Mouse (Mus musculus) ovary, postnatal 36 days (tissue): ENCODE results near the gene Selenom.

ENCODE experiments used
- DNase-seq: peaks from one replicate; pipeline ENCODE4 v3.0.0; 2022; ENCODE audit warnings: low spot score, mixed read lengths

The Selenom gene

GRCm38 (mm10) chr11:3514529-3515054 lies at the start of gene Selenom:
Gene Selenom, plus strand, starts transcription at chr11:3514684.
- DNase-seq = peak; percentile 85

GRCm38 (mm10) chr11:3471448-3471850 lies 43.0 kb upstream of the Selenom start:
- no peak for DNase-seq

- DNase-seq = peak; percentile 81
These were observed 42.0 kb upstream of the Selenom start for GRCm38 (mm10) chr11:3472484-3472883.

GRCm38 (mm10) chr11:3474480-3475115 lies 39.9 kb upstream of the Selenom start:
- DNase-seq = no peak

- DNase-seq = no peak
These were observed 39.0 kb upstream of the Selenom start for GRCm38 (mm10) chr11:3475489-3475888.

- DNase-seq = no peak
These were observed 30.4 kb upstream of the Selenom start for GRCm38 (mm10) chr11:3483980-3484642.

GRCm38 (mm10) chr11:3486349-3486748 lies 28.1 kb upstream of the Selenom start:
- no peak for DNase-seq

GRCm38 (mm10) chr11:3487952-3488570 lies 26.4 kb upstream of the Selenom start, which contains the start of gene Pla2g3:
Gene Pla2g3, plus strand, starts transcription at chr11:3488284.
- DNase-seq = no peak

GRCm38 (mm10) chr11:3489036-3489435 lies 25.4 kb upstream of the Selenom start:
- no peak for DNase-seq

- no peak for DNase-seq
These were observed 21.7 kb upstream of the Selenom start for GRCm38 (mm10) chr11:3492748-3493147.

- DNase-seq = no peak
These were observed 19.6 kb upstream of the Selenom start for GRCm38 (mm10) chr11:3494857-3495256.

- no peak for DNase-seq
These were observed 19.0 kb upstream of the Selenom start for GRCm38 (mm10) chr11:3495496-3495895.

GRCm38 (mm10) chr11:3496756-3497155 lies 17.7 kb upstream of the Selenom start:
- no peak for DNase-seq

GRCm38 (mm10) chr11:3497296-3497695 lies 17.2 kb upstream of the Selenom start:
- no peak for DNase-seq

- no peak for DNase-seq
These were observed 12.4 kb upstream of the Selenom start for GRCm38 (mm10) chr11:3502057-3502456.

- DNase-seq = no peak
These were observed 11.9 kb upstream of the Selenom start for GRCm38 (mm10) chr11:3502459-3503072.

GRCm38 (mm10) chr11:3503755-3504693 lies 10.5 kb upstream of the Selenom start:
- no peak for DNase-seq

- DNase-seq = no peak
These were observed 6.3 kb upstream of the Selenom start for GRCm38 (mm10) chr11:3508226-3508625.

- DNase-seq = no peak
These were observed 5.1 kb upstream of the Selenom start for GRCm38 (mm10) chr11:3509181-3510085.

GRCm38 (mm10) chr11:3510321-3510720 lies 4.2 kb upstream of the Selenom start:
- no peak for DNase-seq
